Mouse (Mus musculus) kidney, embryonic 15.5 days (tissue): ENCODE measurements around the gene Ermp1. TPM values are rescaled to one million over a fixed set of nuclear protein-coding genes. Genes with fewer than 3 reads are reported as not detected.

ENCODE experiments used
- ATAC-seq: fragments of 200-750 bp; cut with Nextera tagmentation; replicated peaks from 2 replicates; pipeline ENCODE4 v1.8.0; 2017; ENCODE audit warnings: moderate TSS enrichment; ENCODE audit not compliant: low FRiP score
- H3K27ac ChIP-seq: fragments of 300-500 bp; sonication (generic); 2 replicates; pipeline ENCODE4 v1.5.1; 2015; ENCODE audit warnings: mild to moderate bottlenecking, inconsistent platforms
- H3K27me3 ChIP-seq: fragments of 300-500 bp; sonication (generic); 2 replicates; pipeline ENCODE4 v1.6.1; 2015; ENCODE audit warnings: inconsistent platforms
- H3K36me3 ChIP-seq: fragments of 300-500 bp; sonication (generic); 2 replicates; pipeline ENCODE4 v1.6.1; 2015; ENCODE audit warnings: inconsistent platforms
- H3K4me1 ChIP-seq: fragments of 300-500 bp; sonication (generic); 2 replicates; pipeline ENCODE4 v1.6.1; 2015; ENCODE audit warnings: inconsistent platforms
- H3K4me2 ChIP-seq: fragments of 300-500 bp; sonication (generic); 2 replicates; pipeline ENCODE4 v1.6.1; 2015; ENCODE audit warnings: moderate library complexity, mild to moderate bottlenecking, inconsistent platforms
- H3K4me3 ChIP-seq: fragments of 300-500 bp; sonication (generic); replicated peaks from 2 replicates; pipeline ENCODE4 v1.5.1; 2015; ENCODE audit warnings: mild to moderate bottlenecking, inconsistent platforms
- H3K9ac ChIP-seq: fragments of 300-500 bp; sonication (generic); 2 replicates; pipeline ENCODE4 v1.6.1; 2015; ENCODE audit warnings: mild to moderate bottlenecking, inconsistent platforms
- H3K9me3 ChIP-seq: fragments of 300-500 bp; sonication (generic); replicated peaks from 2 replicates; pipeline ENCODE4 v1.6.1; 2016; ENCODE audit warnings: inconsistent platforms
- WGBS: fragments of 180-500 bp; shearing (Covaris S2); methylation state at CpG from one replicate; pipeline ENCODE4 v1.1.7; 2015; ENCODE audit warnings: mixed read lengths; 5-methylcytosine and 5-hydroxymethylcytosine counted together
- polyA plus RNA-seq: library from polyadenylated mRNA; unstranded; fragments of >200 nt; fragmentation: Nextera tagmentation; extraction: Ambion mirVana; gene quantifications from 2 replicates; pipeline ENCODE4 v1.2.1, GENCODE M21; 2015

Gene Ermp1
- polyA plus RNA-seq, 1 experiment from 2014 or later = 24.0 TPM

GRCm38 (mm10) chr19:29658836-29659235 is 10.6 kb upstream of the Ermp1 start:
- no peak for ATAC-seq
- Histone ChIP-seq H3K36me3 (no peaks in the 10 kb centered on the region), H3K9me3 (no peaks in the 10 kb centered on the region), H3K27ac (no peak overlapping the region), H3K9ac (no peak overlapping the region), H3K4me1 (peaks cover 11% of the 10 kb centered on the region), H3K4me3 (no peak overlapping the region), H3K27me3 (no peaks in the 10 kb centered on the region), H3K4me2 (no peak overlapping the region)
- 91% methylated on average over 4 of the region's 4 CpGs for WGBS

GRCm38 (mm10) chr19:29657558-29657957 is 9.3 kb upstream of the Ermp1 start:
- Histone ChIP-seq H3K4me1 (peaks cover 5% of the 10 kb centered on the region; the same call in 1 of the 2 replicates), H3K27me3 (no peaks in the 10 kb centered on the region)
- no peak for ATAC-seq

GRCm38 (mm10) chr19:29657033-29657432 is 8.8 kb upstream of the Ermp1 start:
- no peak for ATAC-seq
- Histone ChIP-seq H3K4me2 (no peak overlapping the region), H3K4me1 (peaks cover 5% of the 10 kb centered on the region; the same call in 1 of the 2 replicates), H3K9ac (no peak overlapping the region), H3K27me3 (no peaks in the 10 kb centered on the region), H3K9me3 (no peaks in the 10 kb centered on the region), H3K27ac (no peak overlapping the region), H3K36me3 (no peaks in the 10 kb centered on the region), H3K4me3 (no peak overlapping the region)
- 59% methylated on average over 3 of the region's 3 CpGs for WGBS

More at GRCm38 (mm10) chr19:29657558-29657957, 9.3 kb upstream of the Ermp1 start:
- no peaks in the 10 kb centered on the region for H3K36me3 ChIP-seq
- no peak overlapping the region for H3K27ac ChIP-seq
- no peak overlapping the region for H3K9ac ChIP-seq
- 94% methylated on average over 2 of the region's 2 CpGs for WGBS
- H3K9me3 ChIP-seq = no peaks in the 10 kb centered on the region
- H3K4me2 ChIP-seq = no peak overlapping the region
- H3K4me3 ChIP-seq = no peak overlapping the region

- 80% methylated on average over 5 of the region's 5 CpGs for WGBS
- no peak overlapping the region for H3K4me2 ChIP-seq
- H3K27ac ChIP-seq = no peak overlapping the region
- peaks cover 5% of the 10 kb centered on the region; the same call in 1 of the 2 replicates for H3K4me1 ChIP-seq
- H3K4me3 ChIP-seq = no peak overlapping the region
- H3K9ac ChIP-seq = no peak overlapping the region
- ATAC-seq = no peak
- no peaks in the 10 kb centered on the region for H3K9me3 ChIP-seq
- H3K27me3 ChIP-seq = no peaks in the 10 kb centered on the region
- H3K36me3 ChIP-seq = no peaks in the 10 kb centered on the region
These were observed 8.4 kb upstream of the Ermp1 start for GRCm38 (mm10) chr19:29656620-29657019.

- peaks cover 5% of the 10 kb centered on the region; the same call in 1 of the 2 replicates for H3K4me1 ChIP-seq
- no peaks in the 10 kb centered on the region for H3K9me3 ChIP-seq
- no peak overlapping the region for H3K4me3 ChIP-seq
- no peaks in the 10 kb centered on the region for H3K36me3 ChIP-seq
- H3K4me2 ChIP-seq = no peak overlapping the region
- no peak for ATAC-seq
- no peak overlapping the region for H3K9ac ChIP-seq
- WGBS = 78% methylated on average over 4 of the region's 4 CpGs
- H3K27ac ChIP-seq = no peak overlapping the region
- no peaks in the 10 kb centered on the region for H3K27me3 ChIP-seq
These were observed 7.8 kb upstream of the Ermp1 start for GRCm38 (mm10) chr19:29656029-29656428.

- no peak for ATAC-seq
- no peaks in the 10 kb centered on the region for H3K9me3 ChIP-seq
- H3K4me1 ChIP-seq = peaks cover 5% of the 10 kb centered on the region; the same call in 1 of the 2 replicates
- H3K9ac ChIP-seq = no peak overlapping the region
- H3K27ac ChIP-seq = no peak overlapping the region
- no peak overlapping the region for H3K4me3 ChIP-seq
- no peaks in the 10 kb centered on the region for H3K36me3 ChIP-seq
- 39% methylated on average over 6 of the region's 6 CpGs for WGBS
- H3K4me2 ChIP-seq = no peak overlapping the region
- no peaks in the 10 kb centered on the region for H3K27me3 ChIP-seq
These were observed 6.9 kb upstream of the Ermp1 start for GRCm38 (mm10) chr19:29655148-29655547.

- no peak overlapping the region for H3K4me3 ChIP-seq
- peaks cover 5% of the 10 kb centered on the region; the same call in 1 of the 2 replicates for H3K4me1 ChIP-seq
- H3K4me2 ChIP-seq = no peak overlapping the region
- no peaks in the 10 kb centered on the region for H3K9me3 ChIP-seq
- 83% methylated on average over 9 of the region's 9 CpGs for WGBS
- H3K27ac ChIP-seq = no peak overlapping the region
- ATAC-seq = no peak
- H3K9ac ChIP-seq = no peak overlapping the region
- H3K27me3 ChIP-seq = no peaks in the 10 kb centered on the region
- no peaks in the 10 kb centered on the region for H3K36me3 ChIP-seq
These were observed 5.6 kb upstream of the Ermp1 start for GRCm38 (mm10) chr19:29653768-29654265.

- Histone ChIP-seq H3K4me1 (peaks cover 3% of the 10 kb centered on the region; the same call in 1 of the 2 replicates), H3K27me3 (no peaks in the 10 kb centered on the region), H3K9me3 (no peaks in the 10 kb centered on the region), H3K4me3 (no peak overlapping the region), H3K27ac (no peak overlapping the region), H3K36me3 (peaks cover 9% of the 10 kb centered on the region), H3K9ac (no peak overlapping the region), H3K4me2 (no peak overlapping the region)
- ATAC-seq = no peak
- 84% methylated on average over 1 of the region's 1 CpGs for WGBS
These were observed 1.5 kb upstream of the Ermp1 start for GRCm38 (mm10) chr19:29649683-29650082.

GRCm38 (mm10) chr19:29648550-29648914 is 317 bp upstream of the Ermp1 start:
- peak overlapping the region; percentile 93; the same call in 1 of the 2 replicates for H3K27ac ChIP-seq
- no peak; the same call in 1 of the 2 replicates for ATAC-seq
- peaks cover 10% of the 10 kb centered on the region for H3K36me3 ChIP-seq
- peak overlapping the region; percentile 94 for H3K4me3 ChIP-seq
- WGBS = 30% methylated on average over 4 of the region's 4 CpGs
- peaks cover 3% of the 10 kb centered on the region; the same call in 1 of the 2 replicates for H3K4me1 ChIP-seq
- peak overlapping the region; percentile 72 for H3K4me2 ChIP-seq
- H3K9ac ChIP-seq = no peak overlapping the region
- no peaks in the 10 kb centered on the region for H3K9me3 ChIP-seq
- H3K27me3 ChIP-seq = no peaks in the 10 kb centered on the region

GRCm38 (mm10) chr19:29644747-29645146 is 3.5 kb downstream of the Ermp1 start:
- H3K27me3 ChIP-seq = no peaks in the 10 kb centered on the region
- no peak overlapping the region for H3K4me2 ChIP-seq
- 97% methylated on average over 6 of the region's 6 CpGs for WGBS
- ATAC-seq = no peak
- H3K9me3 ChIP-seq = no peaks in the 10 kb centered on the region
- peaks cover 10% of the 10 kb centered on the region for H3K36me3 ChIP-seq
- no peak overlapping the region for H3K4me3 ChIP-seq
- peaks cover 24% of the 10 kb centered on the region for H3K4me1 ChIP-seq
- H3K9ac ChIP-seq = no peak overlapping the region
- H3K27ac ChIP-seq = no peak overlapping the region

GRCm38 (mm10) chr19:29643194-29643922 is 4.9 kb downstream of the Ermp1 start:
- 82% methylated on average over 11 of the region's 11 CpGs for WGBS
- Histone ChIP-seq H3K9me3 (no peaks in the 10 kb centered on the region), H3K4me1 (peaks cover 23% of the 10 kb centered on the region), H3K36me3 (peaks cover 10% of the 10 kb centered on the region), H3K9ac (no peak overlapping the region), H3K4me3 (no peak overlapping the region), H3K27me3 (no peaks in the 10 kb centered on the region), H3K27ac (no peak overlapping the region), H3K4me2 (no peak overlapping the region)
- ATAC-seq = no peak

GRCm38 (mm10) chr19:29642211-29642610 is 6.0 kb downstream of the Ermp1 start:
- WGBS = 34% methylated on average over 6 of the region's 6 CpGs
- Histone ChIP-seq H3K4me2 (no peak overlapping the region), H3K9me3 (no peaks in the 10 kb centered on the region), H3K4me3 (no peak overlapping the region), H3K27ac (no peak overlapping the region), H3K9ac (no peak overlapping the region), H3K4me1 (peaks cover 22% of the 10 kb centered on the region), H3K27me3 (no peaks in the 10 kb centered on the region), H3K36me3 (peaks cover 15% of the 10 kb centered on the region)
- ATAC-seq = no peak
